Mouse (Mus musculus) limb, embryonic 14.5 days (tissue): ENCODE results near the gene Naa25. TPM values are rescaled to one million over a fixed set of nuclear protein-coding genes. Genes with fewer than 3 reads are reported as not detected.

Experiments
- ATAC-seq: fragments of 200-750 bp; cut with Nextera tagmentation; 2 replicates; pipeline ENCODE4 v1.8.0; 2017; ENCODE audit warnings: low read depth, moderate number of reproducible peaks, moderate TSS enrichment; ENCODE audit not compliant: low FRiP score
- DNase-seq: peaks from one replicate; pipeline ENCODE4 v3.0.0-alpha.2; 2015; ENCODE audit warnings: low spot score
- H3K27ac ChIP-seq: fragments of 300-500 bp; sonication (generic); replicated peaks from 2 replicates; pipeline ENCODE4 v1.5.1; 2014; ENCODE audit warnings: low read depth, mild to moderate bottlenecking, low read length, moderate library complexity, mixed read lengths
- H3K27me3 ChIP-seq: fragments of 300-500 bp; sonication (generic); 2 replicates; pipeline ENCODE4 v1.6.1; 2014; ENCODE audit warnings: low read length, mixed read lengths; ENCODE audit not compliant: control insufficient read depth, insufficient read depth
- H3K36me3 ChIP-seq: fragments of 300-500 bp; sonication (generic); 2 replicates; pipeline ENCODE4 v1.6.1; 2014; ENCODE audit warnings: mild to moderate bottlenecking, low read length, moderate library complexity, mixed read lengths; ENCODE audit not compliant: control insufficient read depth, insufficient read depth
- H3K4me1 ChIP-seq: fragments of 300-500 bp; sonication (generic); 2 replicates; pipeline ENCODE4 v1.6.1; 2014; ENCODE audit warnings: antibody characterized with exemption, low read length, mixed read lengths; ENCODE audit not compliant: control insufficient read depth, insufficient read depth
- H3K4me2 ChIP-seq: fragments of 300-500 bp; sonication (generic); replicated peaks from 2 replicates; pipeline ENCODE4 v1.6.1; 2014; ENCODE audit warnings: low read depth, mild to moderate bottlenecking, low read length, moderate library complexity; ENCODE audit not compliant: severe bottlenecking
- H3K4me3 ChIP-seq: fragments of 300-500 bp; sonication (generic); replicated peaks from 2 replicates; pipeline ENCODE4 v1.5.1; 2014; ENCODE audit warnings: low read length
- H3K9ac ChIP-seq: fragments of 300-500 bp; sonication (generic); 2 replicates; pipeline ENCODE4 v1.6.1; 2014; ENCODE audit warnings: mild to moderate bottlenecking, low read depth, low read length, moderate library complexity; ENCODE audit not compliant: severe bottlenecking
- H3K9me3 ChIP-seq: fragments of 300-500 bp; sonication (generic); 2 replicates; pipeline ENCODE4 v1.6.1; 2016; ENCODE audit warnings: low read length; ENCODE audit not compliant: control insufficient read depth
- POLR2A ChIP-seq: fragments of 200-500 bp; IDR thresholded peaks from 2 replicates; pipeline ENCODE4 v1.8.0; 2012; ENCODE audit warnings: inconsistent platforms, mild to moderate bottlenecking, moderate library complexity, borderline replicate concordance; ENCODE audit not compliant: insufficient read depth, insufficient read length; ENCODE audit errors: extremely low read depth
- WGBS: fragments of 180-500 bp; shearing (Covaris S2); extraction: QIAGEN DNeasy Blood & Tissue Kit; methylation state at CpG from one replicate; pipeline ENCODE4 v1.1.7; 2014; 5-methylcytosine and 5-hydroxymethylcytosine counted together
- polyA plus RNA-seq, 2 experiments: library from polyadenylated mRNA; depleted of rRNA in 1 of 2; stranded (reverse) in 1 of 2; unstranded in 1 of 2; fragments of >200 nt; fragmentation: Nextera tagmentation in 1 of 2; extraction: Ambion mirVana in 1 of 2; gene quantifications; 2 replicates each; pipeline versions ENCODE4 v1.2.1 to v1.2.3; 2012 to 2014

The Naa25 gene
- polyA plus RNA-seq, 2 experiments = 20.9 to 41.2 TPM

DNA sequence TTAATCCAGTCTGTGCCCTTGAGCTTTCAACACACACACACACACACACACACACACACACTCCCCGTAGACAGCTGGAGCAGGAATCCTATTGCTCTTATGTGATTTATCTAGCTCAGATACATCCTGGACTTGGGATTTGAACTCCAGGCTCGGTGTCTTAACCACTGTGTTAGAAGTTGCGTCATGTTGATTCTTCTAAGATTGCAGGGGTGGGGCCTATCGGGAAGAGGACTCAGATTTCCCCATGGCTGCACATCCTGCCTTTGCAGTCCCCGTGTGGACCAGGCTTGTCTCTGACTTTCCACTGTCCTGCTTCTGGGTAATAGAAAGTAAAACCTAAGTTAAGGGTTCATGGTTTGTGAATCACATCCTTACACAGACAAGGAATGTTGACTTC is 2.3 kb downstream of the Naa25 start:
- H3K4me1 ChIP-seq = peaks cover 13% of the 10 kb centered on the region
- H3K4me3 ChIP-seq = no peak overlapping the region
- no peak overlapping the region for H3K4me2 ChIP-seq
- ATAC-seq (no peak), DNase-seq (no peak)
- no peaks in the 10 kb centered on the region for H3K9me3 ChIP-seq
- no peak overlapping the region for H3K9ac ChIP-seq
- TF ChIP-seq POLR2A = no peak
- no peaks in the 10 kb centered on the region for H3K27me3 ChIP-seq
- peaks cover 7% of the 10 kb centered on the region; the same call in 1 of the 2 replicates for H3K36me3 ChIP-seq
- 71% methylated on average over 5 of the region's 5 CpGs for WGBS
- H3K27ac ChIP-seq = no peak overlapping the region

DNA sequence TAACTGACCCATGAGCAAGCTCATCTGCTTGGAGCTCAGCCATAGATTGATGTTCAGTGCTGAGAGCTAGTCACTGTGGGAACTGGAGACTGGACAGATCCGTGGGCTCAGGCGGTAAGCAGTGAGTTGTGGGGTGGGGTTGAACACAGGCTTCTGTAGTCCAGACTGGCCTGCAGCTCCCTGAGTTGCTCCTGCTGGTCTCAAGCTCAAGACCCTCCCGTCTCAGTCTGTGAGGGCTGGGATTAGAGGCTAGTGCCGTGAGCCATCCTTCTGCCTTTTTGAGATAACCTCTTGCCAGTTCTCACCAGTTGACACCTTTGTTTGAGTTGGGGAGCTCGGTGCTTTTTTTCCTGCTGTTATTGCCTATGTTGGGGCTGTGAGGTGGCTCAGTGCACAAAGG is 3.1 kb downstream of the Naa25 start:
- Histone ChIP-seq H3K36me3 (peaks cover 7% of the 10 kb centered on the region; the same call in 1 of the 2 replicates), H3K4me1 (peaks cover 13% of the 10 kb centered on the region), H3K9me3 (no peaks in the 10 kb centered on the region), H3K27me3 (no peaks in the 10 kb centered on the region), H3K4me3 (no peak overlapping the region), H3K27ac (no peak overlapping the region), H3K4me2 (no peak overlapping the region), H3K9ac (no peak overlapping the region)
- ATAC-seq (no peak), DNase-seq (no peak)
- TF ChIP-seq POLR2A = no peak
- WGBS = 88% methylated on average over 5 of the region's 5 CpGs

DNA sequence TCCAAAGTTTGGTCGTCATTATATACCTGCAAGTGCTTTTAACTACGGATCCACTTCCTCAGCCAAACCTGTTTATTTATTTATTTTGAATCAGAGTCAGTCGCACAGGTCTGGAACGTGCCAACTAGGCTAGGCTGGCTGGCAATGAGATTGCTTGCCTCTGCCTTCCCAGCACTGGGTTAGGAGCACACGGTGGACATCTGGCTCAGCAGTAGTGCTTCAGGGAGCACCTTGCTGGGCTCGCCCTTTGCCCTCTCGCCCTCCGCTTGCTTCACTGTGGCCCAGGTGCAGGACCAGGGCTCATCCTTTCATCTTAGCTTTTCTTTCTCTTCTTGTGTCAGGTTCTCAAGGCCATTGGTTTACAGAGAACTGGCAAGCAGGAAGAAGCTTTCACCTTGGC is 10.1 kb downstream of the Naa25 start:
- TF ChIP-seq POLR2A = no peak
- no peaks in the 10 kb centered on the region for H3K4me1 ChIP-seq
- WGBS = 92% methylated on average over 8 of the region's 8 CpGs
- no peak overlapping the region for H3K4me3 ChIP-seq
- no peak overlapping the region for H3K9ac ChIP-seq
- H3K36me3 ChIP-seq = peaks cover 52% of the 10 kb centered on the region
- DNase-seq (no peak), ATAC-seq (no peak)
- H3K27me3 ChIP-seq = no peaks in the 10 kb centered on the region
- no peak overlapping the region for H3K4me2 ChIP-seq
- no peak overlapping the region for H3K27ac ChIP-seq
- no peaks in the 10 kb centered on the region for H3K9me3 ChIP-seq

DNA sequence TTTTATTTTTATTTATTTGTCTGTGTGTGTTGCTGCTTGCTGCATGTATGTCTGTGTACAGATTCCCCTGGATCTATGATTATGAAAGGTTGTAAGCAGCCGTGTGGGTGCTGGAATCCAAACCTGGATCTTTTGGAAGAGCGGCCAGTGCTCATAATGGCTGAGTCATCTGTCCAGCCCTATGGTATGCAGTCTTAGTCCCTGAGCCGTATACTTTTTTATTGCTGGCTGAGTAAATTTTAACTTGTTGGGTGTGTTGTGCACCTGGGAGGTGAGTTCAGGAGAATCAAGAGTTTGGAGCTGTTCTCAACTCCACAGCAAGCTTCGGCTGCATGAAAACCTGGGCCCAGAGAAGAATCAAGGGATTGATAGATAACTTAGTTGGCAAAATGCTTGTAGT is 13.2 kb downstream of the Naa25 start:
- H3K4me1 ChIP-seq = no peaks in the 10 kb centered on the region
- no peak for TF ChIP-seq POLR2A
- no peak overlapping the region for H3K4me2 ChIP-seq
- no peak overlapping the region for H3K27ac ChIP-seq
- H3K27me3 ChIP-seq = no peaks in the 10 kb centered on the region
- H3K9ac ChIP-seq = no peak overlapping the region
- 89% methylated on average over 4 of the region's 4 CpGs for WGBS
- no peak for DNase-seq
- no peak for ATAC-seq
- H3K4me3 ChIP-seq = no peak overlapping the region
- H3K9me3 ChIP-seq = no peaks in the 10 kb centered on the region
- peaks cover 78% of the 10 kb centered on the region for H3K36me3 ChIP-seq

DNA sequence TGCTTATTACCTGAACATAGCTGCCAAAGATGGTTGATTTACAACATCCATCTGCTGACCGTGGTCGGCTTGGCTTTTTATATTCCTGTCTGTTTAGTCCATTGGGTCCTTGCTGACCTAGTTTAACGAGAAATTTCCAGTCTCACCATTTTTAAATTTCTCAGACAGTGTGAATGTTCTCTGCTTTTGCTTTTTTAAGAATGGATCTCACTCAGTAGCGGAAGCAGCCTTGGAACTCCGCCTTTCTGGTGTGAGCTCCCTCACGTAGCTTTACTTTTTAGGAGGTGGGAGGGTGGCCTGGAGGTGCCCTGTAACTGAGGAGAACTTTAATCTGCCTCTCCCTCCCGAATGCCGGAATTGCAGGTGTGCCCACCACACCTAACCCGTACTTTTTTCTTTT is 23.0 kb downstream of the Naa25 start:
- Histone ChIP-seq H3K27ac (no peak overlapping the region), H3K4me3 (no peak overlapping the region), H3K4me1 (no peaks in the 10 kb centered on the region), H3K27me3 (no peaks in the 10 kb centered on the region), H3K9ac (no peak overlapping the region), H3K4me2 (no peak overlapping the region), H3K36me3 (peaks cover 95% of the 10 kb centered on the region), H3K9me3 (no peaks in the 10 kb centered on the region)
- no peak for ATAC-seq
- 90% methylated on average over 9 of the region's 9 CpGs for WGBS
- no peak for DNase-seq
- TF ChIP-seq POLR2A = no peak

DNA sequence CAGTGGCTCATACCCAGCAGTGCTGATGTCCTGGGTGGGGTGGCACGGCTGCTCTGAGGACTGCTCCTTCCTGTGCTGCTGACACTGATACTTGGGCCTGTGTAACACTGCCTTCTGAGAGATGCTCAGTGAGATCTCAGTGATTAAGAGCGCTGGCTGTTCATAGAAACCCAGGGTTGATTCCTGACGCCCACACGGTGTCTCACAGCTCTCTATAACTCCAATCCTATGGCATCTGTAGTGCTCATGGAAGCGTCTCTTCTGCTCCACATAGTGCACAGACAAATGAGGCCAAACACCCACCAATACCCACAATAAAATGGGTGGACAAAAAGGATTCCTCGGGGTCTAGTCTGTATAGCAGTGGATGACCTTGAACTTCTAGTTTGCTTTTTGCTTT is 25.1 kb downstream of the Naa25 start:
- WGBS = 91% methylated on average over 6 of the region's 6 CpGs

More for the DNA sequence above, 25.1 kb downstream of the Naa25 start:
- Histone ChIP-seq H3K4me3 (no peak overlapping the region), H3K36me3 (peaks cover 95% of the 10 kb centered on the region), H3K27me3 (no peaks in the 10 kb centered on the region), H3K9ac (no peak overlapping the region), H3K4me1 (no peaks in the 10 kb centered on the region), H3K9me3 (no peaks in the 10 kb centered on the region), H3K4me2 (no peak overlapping the region), H3K27ac (no peak overlapping the region)
- no peak for DNase-seq
- TF ChIP-seq POLR2A = no peak
- no peak for ATAC-seq
